Mouse (Mus musculus) left cerebral cortex, postnatal 36 days (tissue): ENCODE data around the gene Gpr173. TPM values are rescaled to one million over a fixed set of nuclear protein-coding genes. Genes with fewer than 3 reads are reported as not detected.

Source experiments
- DNase-seq, 2 experiments: peaks; one replicate each; pipeline ENCODE4 v3.0.0; 2021 to 2022; ENCODE audit warnings: low spot score in 2 of 2, mixed read lengths in 1 of 2
- intact Hi-C: fragments of 180-260 bp; cut with DNase I; formaldehyde crosslinking; loops from one replicate; pipeline ENCODE4 v1.15.1; 2025
- total RNA-seq, 2 experiments: library from RNA; stranded (reverse); gene quantifications; 2 replicates each; pipeline ENCODE4 v1.2.3; 2021

Gpr173 gene
- total RNA-seq, 2 experiments from 2014 or later: 15.8 to 17.5 TPM

GRCm38 (mm10) chrX:152307371-152307770 lies 61.1 kb downstream of the Gpr173 start:
- DNase-seq: no peak
- intact Hi-C loops: no loop called here

- DNase-seq: no peak
- intact Hi-C loops: no loop called here
These were observed 62.3 kb downstream of the Gpr173 start for GRCm38 (mm10) chrX:152306224-152306623.

Other genes with a start within 250 kb of the Gpr173 start
- gene Iqsec2, start 224.4 kb downstream of the Gpr173 start, total RNA-seq: 100 to 1,000 TPM; 156 to 160 TPM
- 10 to 100 TPM; 52.7 to 55.8 TPM for gene Kdm5c, start 135.7 kb downstream of the Gpr173 start, total RNA-seq
- gene Kantr, start 41.2 kb downstream of the Gpr173 start, total RNA-seq: 10 to 100 TPM; 52.5 to 54.5 TPM
- gene Tspyl2, start 26.3 kb downstream of the Gpr173 start, total RNA-seq: 10 to 100 TPM; 82.4 to 99.8 TPM
- not detected for gene Cldn34a, start 194.6 kb upstream of the Gpr173 start, total RNA-seq